Mouse (Mus musculus): Measurements from ENCODE around the gene Olfm1.

DNA sequence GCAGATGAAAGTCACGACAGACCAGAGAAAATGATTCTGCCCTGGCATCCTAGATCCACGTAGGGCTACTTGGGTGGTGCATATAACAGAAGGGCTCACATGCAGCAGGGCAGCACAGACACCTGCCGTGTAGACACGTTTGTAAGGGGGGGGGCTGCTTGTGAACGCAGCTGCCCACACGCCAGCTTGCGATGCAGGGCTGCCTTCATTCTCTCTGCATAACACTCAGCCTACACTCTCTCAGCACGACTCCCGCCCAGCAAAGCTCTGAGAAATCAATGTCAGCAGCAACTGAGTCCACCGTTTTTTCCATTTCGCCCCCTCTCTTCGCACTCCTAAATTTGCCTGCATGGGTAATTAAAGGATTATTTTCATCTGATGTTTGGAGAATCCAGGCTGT is 23.5 kb upstream of the Olfm1 start:
- TF ChIP-seq CTCF (IDR thresholded peaks at IDR 0.05; ENCODE audit: control insufficient read depth, insufficient read depth, insufficient replicate concordance, low read depth, low read length): no peak
- no peak for TF ChIP-seq POLR2A (IDR thresholded peaks at IDR 0.05; ENCODE audit: control insufficient read depth, low read depth, low read length)
